ENCODE assay signal across 16 mouse cellular contexts in the genomic region with DNA sequence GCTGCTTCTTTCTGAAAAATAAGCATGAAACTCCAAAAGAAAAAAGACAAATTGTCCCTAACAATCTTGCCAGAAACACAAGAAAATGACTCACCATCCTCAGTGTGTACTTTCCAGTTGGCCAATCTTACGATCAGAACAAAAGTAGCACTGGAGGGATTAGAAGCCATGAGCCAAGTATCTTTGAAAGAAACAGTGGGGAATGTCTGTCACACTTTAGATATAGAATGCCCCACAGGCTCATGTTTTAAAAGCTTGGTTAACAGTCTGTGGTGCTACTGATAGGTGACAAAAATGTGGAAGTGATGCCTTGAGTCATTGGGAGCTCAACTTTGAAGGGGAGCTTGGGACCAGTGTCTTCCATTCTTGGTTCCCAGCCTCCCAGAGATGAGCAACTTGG. TPM values are rescaled to one million over a fixed set of nuclear protein-coding genes. Genes with fewer than 3 reads are reported as not detected.
DNase-seq lines count a peak whose midpoint lies in the region; ATAC-seq lines count a peak whose summit lies in the region.
"Had no signal": no experiment of that assay in that cellular context is flagged by ENCODE, and none has a peak within 500 bp of the region (broad histone marks: within the 10 kb centered on the region; RNA-seq: fewer than 3 reads in every experiment).

No protein-coding gene starts in this region.

- intact Hi-C loops in heart, postnatal 25 days (cut with DNase I), result no loop called here

- ATAC-seq in CD4-positive, CD25-positive, alpha-beta regulatory T cell, adult 4 months, result no peak
- ATAC-seq: forebrain, postnatal 0 days; hindbrain, postnatal 0 days had no signal

- DNase-seq in heart, adult 8-10 months (ENCODE audit: low spot score), result peak; percentile 9
- DNase-seq in heart, postnatal 25 days (ENCODE audit: low spot score), result no peak
- peak; percentile 47 for DNase-seq in Muller cell, postnatal 12 days (ENCODE audit: inconsistent ontology term)
- peak; percentile 53 for DNase-seq in brain, adult 2 months (ENCODE audit: low read depth, low spot score)
- DNase-seq in urinary bladder, postnatal 25 days (ENCODE audit: low spot score), result no peak
- no peak for DNase-seq in cerebellum, adult 11-12 months
- DNase-seq: adrenal gland, postnatal 14 days; cerebellum, adult 2 months; cerebellum, postnatal 25 days; forebrain, postnatal 0 days; gastrocnemius, postnatal 36 days; heart, adult 11 months; heart, postnatal 10 days; kidney, adult 11 months had no signal

RNA-seq across cellular contexts. Expression of gene Dnajc21, which starts 28.0 kb away (rescaled TPM):
- total RNA-seq in heart, adult 8-10 months (2022), result 10 to 100 TPM; 32.7 to 37.0 (median 35.8) TPM
- total RNA-seq in heart, postnatal 25 days (2021), result 10 to 100 TPM; 33.6 to 34.5 TPM
- polyA plus RNA-seq in CD4-positive, CD25-positive, alpha-beta regulatory T cell, adult 4 months (2017; shearing (Covaris generic)), result 10 to 100 TPM; 10.8 to 16.9 TPM

RNA-seq across cellular contexts. Expression of gene Brix1, which starts 43.5 kb away (rescaled TPM):
- 10 to 100 TPM; 16.9 to 20.8 (median 19.0) TPM for total RNA-seq in heart, adult 8-10 months (2022)
- total RNA-seq in heart, postnatal 25 days (2021), result 10 to 100 TPM; 18.4 to 22.5 TPM
- 100 to 1,000 TPM; 126 to 135 TPM for polyA plus RNA-seq in CD4-positive, CD25-positive, alpha-beta regulatory T cell, adult 4 months (2017; shearing (Covaris generic))

RNA-seq across cellular contexts. Expression of gene Rad1, which starts 43.5 kb away (rescaled TPM):
- 10 to 100 TPM in 1 of 4 experiments, 1 to 10 TPM in 3; 7.7 to 10.3 (median 8.3) TPM for total RNA-seq in heart, adult 8-10 months (2022)
- total RNA-seq in heart, postnatal 25 days (2021), result 1 to 10 TPM; 6.7 to 8.2 TPM
- 10 to 100 TPM; 23.5 to 34.6 TPM for polyA plus RNA-seq in CD4-positive, CD25-positive, alpha-beta regulatory T cell, adult 4 months (2017; shearing (Covaris generic))

Comparison
In these comparisons a context has a peak if more than half of its experiments do, and no peak if none do; other contexts are left out.
1. DNase-seq: peak in heart, adult 8-10 months (single experiment), Muller cell, postnatal 12 days (single experiment) and brain, adult 2 months (single experiment); none in heart, postnatal 25 days (single experiment), urinary bladder, postnatal 25 days (single experiment) and cerebellum, adult 11-12 months (single experiment).